Mouse (Mus musculus): ENCODE measurements around the gene Cmtm8. TPM values are rescaled to one million over a fixed set of nuclear protein-coding genes. Genes with fewer than 3 reads are reported as not detected.

Gene Cmtm8
- polyA plus RNA-seq, 1 experiment from 2014 or later = 32.1 TPM

GRCm38 (mm10) chr9:114843634-114844016, 331 bp downstream of the Cmtm8 start:
- Histone ChIP-seq H3K9me3 (replicated peaks) (no peaks in the 10 kb centered on the region), H3K36me3 (no peaks in the 10 kb centered on the region), H3K4me3 (peak overlapping the region; percentile 76), H3K27me3 (ENCODE audit: low read depth, poor library complexity, severe bottlenecking) (peaks cover 46% of the 10 kb centered on the region), H3K27ac (replicated peaks) (peak overlapping the region; percentile 84), H3K4me1 (peaks cover 25% of the 10 kb centered on the region)
- no peak for DNase-seq (ENCODE audit: low spot score)
- under 1% methylated on average over 40 of the region's 40 CpGs for WGBS

GRCm38 (mm10) chr9:114842886-114843285, 1.1 kb downstream of the Cmtm8 start:
- DNase-seq (ENCODE audit: low spot score) = peak; percentile 25
- WGBS = 13% methylated on average over 9 of the region's 9 CpGs
- Histone ChIP-seq H3K27ac (replicated peaks) (no peak overlapping the region), H3K4me1 (peaks cover 25% of the 10 kb centered on the region), H3K4me3 (peak overlapping the region; percentile 76), H3K36me3 (no peaks in the 10 kb centered on the region), H3K9me3 (replicated peaks) (no peaks in the 10 kb centered on the region), H3K27me3 (ENCODE audit: low read depth, poor library complexity, severe bottlenecking) (peaks cover 46% of the 10 kb centered on the region)

- Histone ChIP-seq H3K27ac (replicated peaks) (no peak overlapping the region), H3K9me3 (replicated peaks) (no peaks in the 10 kb centered on the region), H3K4me1 (peaks cover 25% of the 10 kb centered on the region), H3K36me3 (no peaks in the 10 kb centered on the region), H3K27me3 (ENCODE audit: low read depth, poor library complexity, severe bottlenecking) (peaks cover 46% of the 10 kb centered on the region), H3K4me3 (peak overlapping the region; percentile 76; the same call in 1 of the 2 replicates)
- WGBS = 82% methylated on average over 7 of the region's 7 CpGs
- no peak for DNase-seq (ENCODE audit: low spot score)
Observed at GRCm38 (mm10) chr9:114842269-114842668, 1.7 kb downstream of the Cmtm8 start.

- no peak for DNase-seq (ENCODE audit: low spot score)
- Histone ChIP-seq H3K4me3 (no peak overlapping the region), H3K36me3 (no peaks in the 10 kb centered on the region), H3K4me1 (peaks cover 15% of the 10 kb centered on the region), H3K27ac (replicated peaks) (no peak overlapping the region), H3K9me3 (replicated peaks) (no peaks in the 10 kb centered on the region), H3K27me3 (ENCODE audit: low read depth, poor library complexity, severe bottlenecking) (peaks cover 22% of the 10 kb centered on the region)
- WGBS = 89% methylated on average over 5 of the region's 5 CpGs
Observed at GRCm38 (mm10) chr9:114838870-114839269, 5.1 kb downstream of the Cmtm8 start.

- peaks cover 13% of the 10 kb centered on the region for H3K4me1 ChIP-seq
Observed at GRCm38 (mm10) chr9:114831527-114831926, 12.4 kb downstream of the Cmtm8 start.

GRCm38 (mm10) chr9:114830351-114830750, 13.6 kb downstream of the Cmtm8 start:
- Histone ChIP-seq H3K9me3 (replicated peaks) (no peaks in the 10 kb centered on the region), H3K27ac (replicated peaks) (no peak overlapping the region), H3K36me3 (0 out of 2 replicates have a peak, but pooled peaks cover 7% of the 10 kb centered on the region), H3K4me1 (peaks cover 13% of the 10 kb centered on the region), H3K4me3 (no peak overlapping the region), H3K27me3 (ENCODE audit: low read depth, poor library complexity, severe bottlenecking) (no peaks in the 10 kb centered on the region)
- 61% methylated on average over 7 of the region's 7 CpGs for WGBS
- no peak for DNase-seq (ENCODE audit: low spot score)

More at GRCm38 (mm10) chr9:114831527-114831926, 12.4 kb downstream of the Cmtm8 start:
- H3K27ac ChIP-seq (replicated peaks) = no peak overlapping the region
- 78% methylated on average over 6 of the region's 6 CpGs for WGBS
- no peaks in the 10 kb centered on the region for H3K9me3 ChIP-seq (replicated peaks)
- no peak for DNase-seq (ENCODE audit: low spot score)
- H3K27me3 ChIP-seq (ENCODE audit: low read depth, poor library complexity, severe bottlenecking) = no peaks in the 10 kb centered on the region
- no peak overlapping the region for H3K4me3 ChIP-seq
- 0 out of 2 replicates have a peak, but pooled peaks cover 7% of the 10 kb centered on the region for H3K36me3 ChIP-seq

- no peak overlapping the region for H3K27ac ChIP-seq (replicated peaks)
- H3K9me3 ChIP-seq (replicated peaks) = no peaks in the 10 kb centered on the region
- no peaks in the 10 kb centered on the region for H3K27me3 ChIP-seq (ENCODE audit: low read depth, poor library complexity, severe bottlenecking)
- H3K4me3 ChIP-seq = no peak overlapping the region
- 0 out of 2 replicates have a peak, but pooled peaks cover 7% of the 10 kb centered on the region for H3K36me3 ChIP-seq
- H3K4me1 ChIP-seq = peaks cover 13% of the 10 kb centered on the region
- no peak for DNase-seq (ENCODE audit: low spot score)
- WGBS = 91% methylated on average over 8 of the region's 8 CpGs
Observed at GRCm38 (mm10) chr9:114829669-114830068, 14.3 kb downstream of the Cmtm8 start.

GRCm38 (mm10) chr9:114828377-114828776, 15.6 kb downstream of the Cmtm8 start:
- H3K36me3 ChIP-seq = 0 out of 2 replicates have a peak, but pooled peaks cover 7% of the 10 kb centered on the region

GRCm38 (mm10) chr9:114827242-114827852, 16.6 kb downstream of the Cmtm8 start:
- Histone ChIP-seq H3K4me1 (peaks cover 13% of the 10 kb centered on the region), H3K27me3 (ENCODE audit: low read depth, poor library complexity, severe bottlenecking) (no peaks in the 10 kb centered on the region), H3K9me3 (replicated peaks) (no peaks in the 10 kb centered on the region), H3K27ac (replicated peaks) (no peak overlapping the region), H3K36me3 (0 out of 2 replicates have a peak, but pooled peaks cover 7% of the 10 kb centered on the region), H3K4me3 (no peak overlapping the region)
- 65% methylated on average over 1 of the region's 1 CpGs for WGBS
- DNase-seq (ENCODE audit: low spot score) = no peak

More at GRCm38 (mm10) chr9:114828377-114828776, 15.6 kb downstream of the Cmtm8 start:
- Histone ChIP-seq H3K4me3 (no peak overlapping the region), H3K27me3 (ENCODE audit: low read depth, poor library complexity, severe bottlenecking) (no peaks in the 10 kb centered on the region), H3K9me3 (replicated peaks) (no peaks in the 10 kb centered on the region), H3K4me1 (peaks cover 13% of the 10 kb centered on the region), H3K27ac (replicated peaks) (no peak overlapping the region)
- DNase-seq (ENCODE audit: low spot score) = no peak
- 98% methylated on average over 6 of the region's 6 CpGs for whole genome bisulfite sequencing

- H3K9me3 ChIP-seq (replicated peaks) = no peaks in the 10 kb centered on the region
- peaks cover 9% of the 10 kb centered on the region; the same call in 1 of the 2 replicates for H3K36me3 ChIP-seq
- no peak for DNase-seq (ENCODE audit: low spot score)
- H3K27me3 ChIP-seq (ENCODE audit: low read depth, poor library complexity, severe bottlenecking) = no peaks in the 10 kb centered on the region
- peaks cover 7% of the 10 kb centered on the region for H3K4me1 ChIP-seq
- no peak overlapping the region for H3K4me3 ChIP-seq
- whole genome bisulfite sequencing = 93% methylated on average over 7 of the region's 7 CpGs
- no peak overlapping the region for H3K27ac ChIP-seq (replicated peaks)
Observed at GRCm38 (mm10) chr9:114824166-114824565, 19.8 kb downstream of the Cmtm8 start.

- 93% methylated on average over 15 of the region's 15 CpGs for WGBS
- Histone ChIP-seq H3K9me3 (replicated peaks) (no peaks in the 10 kb centered on the region), H3K27ac (replicated peaks) (no peak overlapping the region), H3K36me3 (peaks cover 3% of the 10 kb centered on the region; the same call in 1 of the 2 replicates), H3K27me3 (ENCODE audit: low read depth, poor library complexity, severe bottlenecking) (no peaks in the 10 kb centered on the region), H3K4me1 (no peaks in the 10 kb centered on the region), H3K4me3 (no peak overlapping the region)
- no peak for DNase-seq (ENCODE audit: low spot score)
Observed at GRCm38 (mm10) chr9:114821548-114822289, 22.2 kb downstream of the Cmtm8 start.

GRCm38 (mm10) chr9:114818918-114819317, 25.0 kb downstream of the Cmtm8 start:
- Histone ChIP-seq H3K4me1 (peaks cover 4% of the 10 kb centered on the region; the same call in 1 of the 2 replicates), H3K36me3 (peaks cover 6% of the 10 kb centered on the region; the same call in 1 of the 2 replicates), H3K4me3 (no peak overlapping the region), H3K27ac (replicated peaks) (no peak overlapping the region), H3K9me3 (replicated peaks) (no peaks in the 10 kb centered on the region), H3K27me3 (ENCODE audit: low read depth, poor library complexity, severe bottlenecking) (no peaks in the 10 kb centered on the region)
- no peak for DNase-seq (ENCODE audit: low spot score)
- WGBS = 91% methylated on average over 3 of the region's 3 CpGs

GRCm38 (mm10) chr9:114817012-114817411, 26.9 kb downstream of the Cmtm8 start:
- H3K9me3 ChIP-seq (replicated peaks) = no peaks in the 10 kb centered on the region
- H3K27ac ChIP-seq (replicated peaks) = no peak overlapping the region
- no peaks in the 10 kb centered on the region for H3K27me3 ChIP-seq (ENCODE audit: low read depth, poor library complexity, severe bottlenecking)
- H3K4me3 ChIP-seq = no peak overlapping the region
- H3K36me3 ChIP-seq = peaks cover 6% of the 10 kb centered on the region; the same call in 1 of the 2 replicates
- no peak for DNase-seq (ENCODE audit: low spot score)
- WGBS = 84% methylated on average over 7 of the region's 7 CpGs
- H3K4me1 ChIP-seq = peaks cover 4% of the 10 kb centered on the region
